In genomic region chr3:104510771-104511429, GRCm38 (mm10) we compare ENCODE assay signal across 8 mouse cellular contexts. TPM values are rescaled to one million over a fixed set of nuclear protein-coding genes. Genes with fewer than 3 reads are reported as not detected.
DNase-seq lines count a peak whose midpoint lies in the region; ATAC-seq and TF ChIP-seq lines count a peak whose summit lies in the region.

No protein-coding gene starts in this region.

- H3K9ac ChIP-seq in heart, postnatal 0 days (replicated peaks; ENCODE audit: low read depth, low read length), result peak overlapping the region; percentile 68
- H3K9ac ChIP-seq in midbrain, embryonic 11.5 days (ENCODE audit: low read length), result peak overlapping the region; percentile 75

- WGBS in heart, postnatal 0 days, result under 1% methylated on average over 14 of the region's 14 CpGs
- WGBS in hindbrain, embryonic 10.5 days, result 3% methylated on average over 14 of the region's 14 CpGs
- WGBS in midbrain, embryonic 11.5 days, result 2% methylated on average over 14 of the region's 14 CpGs

- no peaks in the 10 kb centered on the region for H3K36me3 ChIP-seq in heart, postnatal 0 days (replicated peaks; ENCODE audit: control insufficient read depth, insufficient read depth, low read length)
- H3K36me3 ChIP-seq in hindbrain, embryonic 10.5 days, result no peaks in the 10 kb centered on the region
- no peaks in the 10 kb centered on the region for H3K36me3 ChIP-seq in midbrain, embryonic 11.5 days (ENCODE audit: control insufficient read depth, insufficient read depth, low read length)

- H3K4me2 ChIP-seq in heart, postnatal 0 days (ENCODE audit: low read depth, low read length), result peak overlapping the region; percentile 64
- H3K4me2 ChIP-seq in midbrain, embryonic 11.5 days, result peak overlapping the region; percentile 62

- no peaks in the 10 kb centered on the region for H3K9me3 ChIP-seq in heart, postnatal 0 days (replicated peaks; ENCODE audit: control insufficient read depth, low read length)
- H3K9me3 ChIP-seq in hindbrain, embryonic 10.5 days, result no peaks in the 10 kb centered on the region
- no peaks in the 10 kb centered on the region for H3K9me3 ChIP-seq in midbrain, embryonic 11.5 days (ENCODE audit: control insufficient read depth, low read length)

- peaks cover 14% of the 10 kb centered on the region for H3K4me1 ChIP-seq in heart, postnatal 0 days (ENCODE audit: control insufficient read depth, insufficient read depth)
- H3K4me1 ChIP-seq in hindbrain, embryonic 10.5 days (replicated peaks), result peaks cover 28% of the 10 kb centered on the region
- peaks cover 4% of the 10 kb centered on the region; the same call in 1 of the 2 replicates for H3K4me1 ChIP-seq in midbrain, embryonic 11.5 days (ENCODE audit: control insufficient read depth, insufficient read depth, low read length)

- TF ChIP-seq CTCF in heart, postnatal 0 days (IDR thresholded peaks at IDR 0.05; ENCODE audit: low read depth), result no peak

- no peak for DNase-seq in heart, postnatal 0 days (ENCODE audit: low spot score)
- DNase-seq in heart, adult 11 months, result no peak
- DNase-seq in NIH3T3 (ENCODE audit: low read depth), result peak; percentile 51
- DNase-seq in hindbrain, embryonic 10.5 days (ENCODE audit: low spot score), result no peak
- peak; percentile 91 for DNase-seq in midbrain, embryonic 11.5 days (ENCODE audit: low spot score, missing footprints)
- DNase-seq in urinary bladder, adult 18-20 months (ENCODE audit: low spot score in 2 of 2), result no peak
- no peak for DNase-seq in layer of hippocampus, postnatal 36 days
- no peak for DNase-seq in retina, embryonic 14.5 days (ENCODE audit: low spot score)

- peak overlapping the region; percentile 69 for H3K4me3 ChIP-seq in heart, postnatal 0 days (ENCODE audit: low read depth, low read length)
- peak overlapping the region; percentile 94 for H3K4me3 ChIP-seq in hindbrain, embryonic 10.5 days
- peak overlapping the region; percentile 69 for H3K4me3 ChIP-seq in midbrain, embryonic 11.5 days (ENCODE audit: low read depth, low read length)

- H3K27me3 ChIP-seq in heart, postnatal 0 days (ENCODE audit: control insufficient read depth, insufficient read depth, low read length), result no peaks in the 10 kb centered on the region
- no peaks in the 10 kb centered on the region for H3K27me3 ChIP-seq in hindbrain, embryonic 10.5 days (ENCODE audit: insufficient read depth, poor library complexity, severe bottlenecking)
- no peaks in the 10 kb centered on the region for H3K27me3 ChIP-seq in midbrain, embryonic 11.5 days (ENCODE audit: control insufficient read depth, insufficient read depth, low read length)

- peak overlapping the region; percentile 92 for H3K27ac ChIP-seq in heart, postnatal 0 days (ENCODE audit: low read depth)
- H3K27ac ChIP-seq in hindbrain, embryonic 10.5 days, result peak overlapping the region; percentile 96
- peak overlapping the region; percentile 96 for H3K27ac ChIP-seq in midbrain, embryonic 11.5 days (ENCODE audit: low read depth, low read length)

- ATAC-seq in heart, postnatal 0 days (ENCODE audit: insufficient read depth, low read depth), result 0 out of 2 replicates have a peak, but pooled peaks have one; percentile 3
- ATAC-seq in midbrain, embryonic 11.5 days (ENCODE audit: low FRiP score), result no peak; the same call in 1 of the 2 replicates

- TF ChIP-seq EP300 in heart, postnatal 0 days (IDR thresholded peaks at IDR 0.05; ENCODE audit: low read depth), result no peak

RNA-seq across cellular contexts. Expression of gene Lrig2, which starts 0.8 kb away (rescaled TPM):
- 18.7 TPM in 2 replicates for total RNA-seq in heart, postnatal 0 days (2014; rRNA removed; ENCODE audit: low replicate concordance)
- 7.2 and 7.4 TPM in 2 replicates for polyA plus RNA-seq in heart, postnatal 0 days (2015; fragmentation: Nextera tagmentation; extraction: Ambion mirVana)
- 16.7 and 20.4 TPM in 2 replicates for polyA plus RNA-seq in hindbrain, embryonic 10.5 days (2016; fragmentation: Nextera tagmentation; extraction: Ambion mirVana)
- 23.7 and 28.0 TPM in 2 replicates for polyA plus RNA-seq in midbrain, embryonic 11.5 days (2014; fragmentation: Nextera tagmentation; extraction: Ambion mirVana)
- total RNA-seq in layer of hippocampus, postnatal 36 days (2021), result 10 to 100 TPM; 34.2 to 35.9 TPM

Comparison
In these comparisons a context has a peak if more than half of its experiments do, and no peak if none do; other contexts are left out.
1. DNase-seq: peak in NIH3T3 (single experiment) and midbrain, embryonic 11.5 days (single experiment); none in heart, postnatal 0 days (single experiment), heart, adult 11 months (single experiment), hindbrain, embryonic 10.5 days (single experiment), urinary bladder, adult 18-20 months (0 of 2), layer of hippocampus, postnatal 36 days (0 of 2) and retina, embryonic 14.5 days (single experiment).
2. Peak in every context shown above with its lines, with median percentiles within 50 percentile points of each other: H3K27ac ChIP-seq and H3K4me3 ChIP-seq.